Mouse (Mus musculus) embryonic facial prominence, embryonic 14.5 days (tissue): ENCODE measurements around the gene Plekhg5. TPM values are rescaled to one million over a fixed set of nuclear protein-coding genes. Genes with fewer than 3 reads are reported as not detected.

Source experiments
- ATAC-seq: fragments of 200-750 bp; cut with Nextera tagmentation; 2 replicates; pipeline ENCODE4 v1.8.0; 2017; ENCODE audit warnings: low read depth, moderate number of reproducible peaks, moderate TSS enrichment
- DNase-seq: peaks from one replicate; pipeline ENCODE4 v3.0.0-alpha.2; 2015; ENCODE audit warnings: low spot score
- H3K27ac ChIP-seq: fragments of 300-500 bp; sonication (generic); replicated peaks from 2 replicates; pipeline ENCODE4 v1.5.1; 2014; ENCODE audit warnings: low read depth, mild to moderate bottlenecking, low read length, moderate library complexity
- H3K27me3 ChIP-seq: fragments of 300-500 bp; sonication (generic); replicated peaks from 2 replicates; pipeline ENCODE4 v1.6.1; 2014; ENCODE audit warnings: low read length; ENCODE audit not compliant: control insufficient read depth, insufficient read depth
- H3K36me3 ChIP-seq: fragments of 300-500 bp; sonication (generic); 2 replicates; pipeline ENCODE4 v1.6.1; 2014; ENCODE audit warnings: low read length, mixed read lengths; ENCODE audit not compliant: control insufficient read depth, insufficient read depth
- H3K4me1 ChIP-seq: fragments of 300-500 bp; sonication (generic); 2 replicates; pipeline ENCODE4 v1.6.1; 2014; ENCODE audit warnings: antibody characterized with exemption, low read length; ENCODE audit not compliant: control insufficient read depth, insufficient read depth
- H3K4me2 ChIP-seq: fragments of 300-500 bp; sonication (generic); 2 replicates; pipeline ENCODE4 v1.6.1; 2014; ENCODE audit warnings: low read depth, mild to moderate bottlenecking, low read length, moderate library complexity, mixed read lengths
- H3K4me3 ChIP-seq: fragments of 300-500 bp; sonication (generic); 2 replicates; pipeline ENCODE4 v1.5.1; 2014; ENCODE audit warnings: low read depth, mild to moderate bottlenecking, low read length
- H3K9ac ChIP-seq: fragments of 300-500 bp; sonication (generic); 2 replicates; pipeline ENCODE4 v1.6.1; 2014; ENCODE audit warnings: low read depth, mild to moderate bottlenecking, low read length, moderate library complexity, mixed read lengths
- H3K9me3 ChIP-seq: fragments of 300-500 bp; sonication (generic); 2 replicates; pipeline ENCODE4 v1.6.1; 2016; ENCODE audit warnings: low read length; ENCODE audit not compliant: control insufficient read depth
- WGBS: fragments of 180-500 bp; shearing (Covaris S2); extraction: QIAGEN DNeasy Blood & Tissue Kit; methylation state at CpG from one replicate; pipeline ENCODE4 v1.1.7; 2014; 5-methylcytosine and 5-hydroxymethylcytosine counted together
- polyA plus RNA-seq: library from polyadenylated mRNA; unstranded; fragments of >200 nt; fragmentation: Nextera tagmentation; extraction: Ambion mirVana; gene quantifications from 2 replicates; pipeline ENCODE4 v1.2.1, GENCODE M21; 2014

Plekhg5 gene
- polyA plus RNA-seq, 1 experiment from 2014 or later = 12.0 TPM

DNA sequence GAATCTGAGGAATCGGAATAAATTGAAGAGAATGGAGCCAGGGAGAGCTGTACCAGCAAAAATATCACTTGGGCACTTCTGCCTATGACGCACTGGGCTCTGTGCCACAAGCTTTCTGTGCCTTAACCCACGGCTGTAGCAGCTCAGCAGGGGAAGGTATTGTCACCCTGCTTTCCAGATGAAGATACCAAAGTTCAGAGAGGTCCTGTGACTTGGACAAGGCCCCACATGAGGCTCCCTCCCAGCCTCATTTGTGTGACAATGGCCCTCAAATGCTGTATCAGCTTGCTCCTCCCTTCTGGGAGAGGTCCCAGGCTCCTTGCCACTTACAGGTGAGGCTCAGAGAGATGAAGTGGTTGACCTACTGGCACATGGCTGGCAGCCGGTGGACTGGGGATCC, 15.8 kb downstream of the Plekhg5 start:
- ATAC-seq = no peak
- H3K27ac ChIP-seq = no peak overlapping the region

DNA sequence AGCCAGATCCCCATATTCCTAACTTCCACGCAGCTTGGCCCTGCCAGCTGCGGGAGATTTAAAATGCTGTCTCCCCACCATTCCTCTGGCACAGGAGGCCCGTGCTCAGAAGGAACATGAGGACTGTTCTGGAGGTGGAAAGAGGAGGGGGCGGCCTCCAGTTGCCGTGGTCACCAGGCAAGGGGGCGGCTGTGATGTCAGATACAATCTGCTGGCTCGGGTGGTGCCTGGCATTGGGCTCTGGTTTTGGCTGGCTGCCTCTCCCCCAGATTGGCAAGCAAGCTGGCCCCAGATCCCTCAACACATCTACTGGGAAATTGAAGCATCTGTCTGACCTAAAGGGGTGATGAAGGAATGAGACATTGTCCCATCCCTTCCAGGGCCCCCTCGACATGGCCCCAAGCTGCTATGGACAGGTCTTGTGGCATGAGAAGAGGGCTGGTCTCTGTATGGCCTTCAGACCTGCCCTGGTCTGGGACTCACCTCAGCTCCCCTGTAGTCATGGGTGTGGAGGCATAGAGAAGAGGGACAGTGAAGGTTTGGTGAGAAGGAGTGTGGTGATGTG, 16.3 kb downstream of the Plekhg5 start:
- no peaks in the 10 kb centered on the region for H3K9me3 ChIP-seq
- H3K9ac ChIP-seq = peak overlapping the region; percentile 89; the same call in 1 of the 2 replicates
- no peak for DNase-seq
- no peaks in the 10 kb centered on the region for H3K36me3 ChIP-seq
- H3K4me3 ChIP-seq = no peak overlapping the region
- H3K4me2 ChIP-seq = peak overlapping the region; percentile 71
- H3K27me3 ChIP-seq = no peaks in the 10 kb centered on the region
- H3K4me1 ChIP-seq = peaks cover 27% of the 10 kb centered on the region
- ATAC-seq = no peak
- WGBS = 41% methylated on average over 8 of the region's 8 CpGs
- H3K27ac ChIP-seq = no peak overlapping the region; the same call in 1 of the 2 replicates

More for the DNA sequence above, 15.8 kb downstream of the Plekhg5 start:
- peak overlapping the region; percentile 89 for H3K9ac ChIP-seq
- peak overlapping the region; percentile 71 for H3K4me2 ChIP-seq
- no peak for DNase-seq
- no peaks in the 10 kb centered on the region for H3K36me3 ChIP-seq
- WGBS = 32% methylated on average over 4 of the region's 4 CpGs
- peak overlapping the region; percentile 86; the same call in 1 of the 2 replicates for H3K4me3 ChIP-seq
- H3K9me3 ChIP-seq = no peaks in the 10 kb centered on the region
- no peaks in the 10 kb centered on the region for H3K27me3 ChIP-seq
- H3K4me1 ChIP-seq = peaks cover 25% of the 10 kb centered on the region

DNA sequence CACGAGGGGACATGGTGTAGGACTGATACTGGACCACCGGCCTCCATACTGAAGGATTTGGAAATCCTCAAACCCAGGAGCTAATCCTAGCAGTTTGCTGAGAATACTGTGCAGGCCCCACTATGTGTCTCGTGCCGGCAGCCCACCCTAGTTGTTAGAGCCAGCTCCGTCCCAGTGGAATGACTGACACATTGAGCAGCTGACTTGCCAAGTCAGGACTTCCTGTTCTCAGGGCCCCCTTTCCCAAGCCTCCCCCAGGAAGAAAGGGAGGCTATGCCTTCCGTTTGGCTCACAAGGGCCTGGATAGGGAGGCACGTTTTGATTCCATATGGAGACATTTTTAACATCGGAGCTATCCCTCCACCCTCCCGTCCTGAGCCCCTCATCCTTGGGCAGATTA, 17.9 kb downstream of the Plekhg5 start:
- Histone ChIP-seq H3K4me1 (peaks cover 27% of the 10 kb centered on the region), H3K9ac (no peak overlapping the region), H3K27ac (no peak overlapping the region), H3K9me3 (no peaks in the 10 kb centered on the region), H3K4me2 (no peak overlapping the region), H3K4me3 (no peak overlapping the region), H3K27me3 (no peaks in the 10 kb centered on the region), H3K36me3 (no peaks in the 10 kb centered on the region)
- no peak for ATAC-seq
- 58% methylated on average over 9 of the region's 9 CpGs for WGBS
- DNase-seq = no peak

DNA sequence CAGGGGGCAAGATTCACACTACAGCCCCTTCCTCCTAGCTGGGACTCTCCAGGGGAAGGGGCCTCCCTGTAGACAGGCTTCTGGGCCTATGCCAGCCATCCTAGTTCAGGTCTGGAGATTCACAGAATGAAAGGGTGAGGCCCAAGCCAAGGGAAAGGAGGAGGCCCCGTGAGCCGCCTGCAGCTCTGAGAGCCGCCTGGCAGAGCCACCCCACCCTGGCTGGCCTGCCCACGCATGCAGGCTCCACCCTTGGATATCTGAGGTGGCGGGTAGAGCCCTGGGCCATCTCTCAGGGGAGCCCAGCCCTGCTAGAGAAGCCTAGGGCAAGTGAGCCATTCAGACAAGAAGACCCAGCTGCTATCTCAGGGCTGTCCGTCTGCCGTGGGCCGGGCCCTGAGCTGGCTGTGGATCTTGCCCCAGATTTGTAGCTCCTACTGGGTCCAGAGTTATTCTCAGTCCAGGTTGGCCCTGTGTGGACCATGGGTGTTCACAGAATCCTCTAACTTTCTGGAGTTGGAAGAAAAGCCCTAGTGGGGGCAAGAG, 20.5 kb downstream of the Plekhg5 start:
- no peak overlapping the region for H3K4me3 ChIP-seq
- ATAC-seq (peak; percentile 50; the same call in 1 of the 2 replicates), DNase-seq (peak; percentile 69)
- peak overlapping the region; percentile 39; the same call in 1 of the 2 replicates for H3K27ac ChIP-seq
- no peak overlapping the region for H3K4me2 ChIP-seq
- WGBS = 72% methylated on average over 7 of the region's 8 CpGs
- no peaks in the 10 kb centered on the region for H3K9me3 ChIP-seq
- no peaks in the 10 kb centered on the region for H3K27me3 ChIP-seq
- peak overlapping the region; percentile 22; the same call in 1 of the 2 replicates for H3K9ac ChIP-seq
- peaks cover 28% of the 10 kb centered on the region for H3K4me1 ChIP-seq
- no peaks in the 10 kb centered on the region for H3K36me3 ChIP-seq

DNA sequence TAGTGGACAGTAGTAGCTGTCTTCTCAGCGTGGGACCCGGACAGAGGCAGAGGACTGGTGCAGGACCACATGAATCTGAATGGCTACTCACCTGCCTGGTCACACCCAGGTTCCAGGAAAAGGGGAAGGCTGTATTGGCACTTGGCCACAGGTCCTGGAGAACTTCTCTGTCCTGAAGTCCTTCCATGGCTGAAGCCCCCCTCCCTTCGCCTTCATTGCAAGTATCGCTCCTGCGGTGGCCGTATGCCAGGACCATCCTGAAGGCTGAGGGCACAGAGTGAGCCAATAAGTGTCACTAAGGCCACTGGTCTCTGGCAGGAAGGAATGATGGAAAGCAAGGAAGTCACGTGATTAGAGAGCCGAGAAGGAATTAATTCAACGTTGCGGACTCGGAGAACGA, 21.9 kb downstream of the Plekhg5 start:
- Histone ChIP-seq H3K27ac (no peak overlapping the region), H3K4me1 (peaks cover 21% of the 10 kb centered on the region)

DNA sequence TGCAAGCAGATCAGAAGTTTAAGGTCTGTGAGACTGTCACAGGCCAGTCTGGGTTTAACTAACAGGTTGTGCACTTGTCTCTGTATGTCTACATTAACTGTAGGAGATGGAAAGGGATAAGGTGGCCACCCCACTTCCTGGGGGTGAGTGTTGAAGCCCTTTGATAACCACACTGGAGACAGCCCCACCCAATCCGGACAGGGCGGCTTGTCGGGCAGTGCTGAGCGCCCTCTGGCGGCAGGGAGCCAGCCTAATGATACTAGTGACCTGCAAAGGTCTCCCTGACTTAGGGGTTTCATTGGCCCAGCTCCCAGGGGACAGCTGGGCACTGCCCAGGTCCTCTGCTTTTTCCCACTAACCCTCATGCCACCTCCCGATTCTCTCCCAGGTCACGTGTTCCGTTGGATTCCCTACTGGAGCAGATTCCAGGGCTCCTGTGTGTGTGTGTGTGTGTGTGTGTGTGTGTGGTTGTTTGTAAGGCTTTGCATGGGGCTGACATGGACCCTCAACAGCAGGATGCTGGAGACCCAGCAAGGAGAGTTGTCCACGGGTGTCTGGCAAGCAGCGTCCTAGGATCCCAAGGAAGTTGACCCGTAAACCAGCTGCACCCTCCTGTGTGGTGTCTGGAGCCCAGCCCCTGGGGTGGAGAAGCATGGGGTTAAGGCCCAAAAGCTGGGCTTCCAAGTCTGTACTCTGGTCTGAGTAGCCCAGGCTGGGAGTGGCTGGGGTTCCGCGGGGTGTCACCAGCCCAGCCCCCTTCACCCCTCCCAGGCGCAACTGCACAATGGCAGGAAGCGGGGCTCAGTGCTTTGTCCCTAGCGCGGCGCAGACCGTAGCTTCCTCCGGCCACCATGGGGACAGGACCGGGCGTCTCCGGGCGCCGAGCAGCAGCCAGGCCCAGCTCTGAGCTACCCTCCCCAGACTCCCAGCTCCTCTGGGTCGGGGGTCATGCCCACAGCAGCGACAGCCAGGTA, 23.9 kb downstream of the Plekhg5 start:
- whole genome bisulfite sequencing = 33% methylated on average over 19 of the region's 27 CpGs
- Histone ChIP-seq H3K9me3 (no peaks in the 10 kb centered on the region), H3K27me3 (no peaks in the 10 kb centered on the region), H3K4me1 (peaks cover 21% of the 10 kb centered on the region), H3K9ac (no peak overlapping the region), H3K4me3 (peak overlapping the region; percentile 17; the same call in 1 of the 2 replicates), H3K27ac (peak overlapping the region; percentile 48; the same call in 1 of the 2 replicates), H3K4me2 (peak overlapping the region; percentile 18; the same call in 1 of the 2 replicates), H3K36me3 (no peaks in the 10 kb centered on the region)
- no peak for DNase-seq
- 0 out of 2 replicates have a peak, but pooled peaks have one; percentile 7 for ATAC-seq

More for the DNA sequence above, 21.9 kb downstream of the Plekhg5 start:
- Histone ChIP-seq H3K9ac (no peak overlapping the region), H3K4me3 (no peak overlapping the region), H3K36me3 (no peaks in the 10 kb centered on the region), H3K27me3 (no peaks in the 10 kb centered on the region), H3K4me2 (no peak overlapping the region), H3K9me3 (no peaks in the 10 kb centered on the region)
- no peak for ATAC-seq
- DNase-seq = no peak
- 89% methylated on average over 12 of the region's 12 CpGs for WGBS

DNA sequence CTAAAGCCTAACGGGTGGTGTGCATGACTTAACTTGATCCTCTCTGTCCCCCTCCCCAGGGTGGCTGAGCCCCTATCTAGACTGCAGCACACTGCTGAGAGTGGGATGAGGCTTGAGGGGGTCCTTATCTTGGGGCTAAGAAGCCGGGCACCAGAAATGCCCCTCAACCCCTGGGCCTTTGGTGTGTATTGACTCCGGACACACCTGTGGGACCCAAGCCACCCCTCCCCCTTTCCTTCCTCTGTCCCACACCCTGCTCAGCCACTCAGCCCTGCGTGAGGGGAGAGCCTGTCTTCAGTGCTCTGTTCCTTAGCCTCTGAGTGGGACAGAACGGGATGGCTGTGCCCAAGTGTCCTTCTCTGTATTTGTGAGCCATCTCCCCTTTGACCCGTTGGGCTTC, 24.6 kb downstream of the Plekhg5 start:
- no peak overlapping the region for H3K9ac ChIP-seq
- DNase-seq (no peak), ATAC-seq (0 out of 2 replicates have a peak, but pooled peaks have one; percentile 2)
- no peaks in the 10 kb centered on the region for H3K27me3 ChIP-seq
- peak overlapping the region; percentile 48; the same call in 1 of the 2 replicates for H3K27ac ChIP-seq
- peak overlapping the region; percentile 17 for H3K4me3 ChIP-seq
- H3K4me1 ChIP-seq = peaks cover 21% of the 10 kb centered on the region
- no peaks in the 10 kb centered on the region for H3K9me3 ChIP-seq
- no peak overlapping the region for H3K4me2 ChIP-seq
- H3K36me3 ChIP-seq = peaks cover under 1% of the 10 kb centered on the region; the same call in 1 of the 2 replicates
- WGBS = 39% methylated on average over 6 of the region's 6 CpGs
